In the genomic region with DNA sequence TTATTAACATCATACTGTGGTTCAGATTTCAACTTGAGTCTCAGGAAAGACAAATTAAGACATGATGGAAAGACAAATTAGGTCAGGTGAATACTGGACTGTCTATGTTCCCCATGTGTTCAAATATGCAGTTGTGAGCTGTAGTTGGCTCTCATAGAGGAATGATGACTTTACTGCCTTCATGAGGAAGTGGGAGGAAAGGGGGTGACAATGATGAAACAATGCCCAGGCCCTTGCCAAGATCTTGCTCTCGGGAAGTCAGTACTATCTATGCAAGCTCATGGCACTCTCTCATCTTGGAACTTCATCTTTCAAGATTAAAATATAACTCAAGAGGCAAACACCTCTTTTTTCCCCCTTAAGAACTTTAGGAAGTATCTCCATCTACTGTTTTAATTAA, we compare ENCODE assay signal across 15 mouse cellular contexts.
"Had no signal": no experiment of that assay in that cellular context is flagged by ENCODE, and none has a peak within 500 bp of the region (broad histone marks: within the 10 kb centered on the region; RNA-seq: fewer than 3 reads in every experiment).

No protein-coding gene starts in this region.

- H3K36me3 ChIP-seq: neural tube, embryonic 15.5 days; stomach, embryonic 15.5 days had no signal

- H3K9ac ChIP-seq: neural tube, embryonic 15.5 days; stomach, embryonic 15.5 days had no signal

- H3K27me3 ChIP-seq: neural tube, embryonic 15.5 days; stomach, embryonic 15.5 days had no signal

- H3K4me1 ChIP-seq: neural tube, embryonic 15.5 days; stomach, embryonic 15.5 days had no signal

- H3K9me3 ChIP-seq: neural tube, embryonic 15.5 days; stomach, embryonic 15.5 days had no signal

- H3K4me3 ChIP-seq: neural tube, embryonic 15.5 days; stomach, embryonic 15.5 days had no signal

- DNase-seq: retina, postnatal 1 day; right cerebral cortex, adult 18-20 months; right cerebral cortex, postnatal 14 days; right cerebral cortex, postnatal 25 days; right cerebral cortex, postnatal 4 days; spleen, adult 18-20 months; thymus, adult 18-20 months; thymus, adult 2 months; thymus, postnatal 14 days; thymus, postnatal 25 days; thymus, postnatal 36 days; thymus, postnatal 4 days had no signal

- H3K27ac ChIP-seq: neural tube, embryonic 15.5 days; stomach, embryonic 15.5 days; stomach, postnatal 0 days had no signal
